Mouse (Mus musculus) megakaryocyte-erythroid progenitor cell, adult 5 weeks (primary cell): ENCODE measurements around the gene Prkar1a. TPM values are rescaled to one million over a fixed set of nuclear protein-coding genes. Genes with fewer than 3 reads are reported as not detected.

Source experiments
- polyA plus RNA-seq: library from polyadenylated mRNA; stranded (reverse); fragments of >175 nt; gene quantifications from 2 replicates; pipeline ENCODE4 v1.2.3, GENCODE M21; 2012

Gene Prkar1a
- polyA plus RNA-seq: 59.9 and 66.6 TPM in 2 replicates

GRCm38 (mm10) chr11:109649206-109649605 lies at the start of gene Prkar1a:
TSS of gene Prkar1a (plus strand) at chr11:109649405.

GRCm38 (mm10) chr11:109611303-109612149 lies 37.7 kb upstream of the Prkar1a start, which contains the start of gene Wipi1:
TSS of gene Wipi1 (minus strand) at chr11:109611967.

Other genes with a start within 250 kb of the Prkar1a start
- gene 9930022D16Rik, start 235.5 kb upstream of the Prkar1a start, polyA plus RNA-seq: not detected in 2 replicates
- gene Amz2, start 223.5 kb upstream of the Prkar1a start, polyA plus RNA-seq: 8.7 and 10.2 TPM in 2 replicates
- gene Arsg, start 176.0 kb upstream of the Prkar1a start, polyA plus RNA-seq: 0.95 and 1.9 TPM in 2 replicates
- 30.2 and 33.1 TPM in 2 replicates for gene Slc16a6, start 175.8 kb upstream of the Prkar1a start, polyA plus RNA-seq
- gene Wipi1, start 37.4 kb upstream of the Prkar1a start, polyA plus RNA-seq: 18.6 and 19.6 TPM in 2 replicates
- 0.07 and 0.23 TPM in 2 replicates for gene Fam20a, start 72.9 kb downstream of the Prkar1a start, polyA plus RNA-seq
- 0.30 TPM in 1 of 2 replicates, not detected in the other for gene 1700012B07Rik, start 178.6 kb downstream of the Prkar1a start, polyA plus RNA-seq